Mouse (Mus musculus) G1E (cell line): Measurements from ENCODE around the gene Ttll6. TPM values are rescaled to one million over a fixed set of nuclear protein-coding genes. Genes with fewer than 3 reads are reported as not detected.

Experiments used
- ATAC-seq: 2 replicates; pipeline ENCODE4 v1.8.0; 2016; ENCODE audit warnings: mild to moderate bottlenecking; ENCODE audit not compliant: insufficient number of reproducible peaks, poor library complexity, low FRiP score, severe bottlenecking; ENCODE audit errors: extremely low read depth
- DNase-seq: peaks from one replicate; pipeline ENCODE4 v3.0.0; 2012; ENCODE audit warnings: low spot score
- H3K27me3 ChIP-seq: 2 replicates; pipeline ENCODE4 v1.6.1; 2012; ENCODE audit warnings: mild to moderate bottlenecking, low read length, inconsistent platforms; ENCODE audit not compliant: insufficient read depth
- H3K36me3 ChIP-seq: replicated peaks from 2 replicates; pipeline ENCODE3; 2012; ENCODE audit warnings: mild to moderate bottlenecking, inconsistent platforms
- H3K4me1 ChIP-seq: 2 replicates; pipeline ENCODE4 v1.6.1; 2012; ENCODE audit warnings: low read depth, low read length, inconsistent platforms, mixed read lengths; ENCODE audit not compliant: insufficient read depth
- H3K4me3 ChIP-seq: 2 replicates; pipeline ENCODE4 v1.5.1; 2012; ENCODE audit warnings: low read depth, mild to moderate bottlenecking, inconsistent platforms, low read length, moderate library complexity, mixed read lengths
- H3K9me3 ChIP-seq: replicated peaks from 2 replicates; pipeline ENCODE4 v1.6.1; 2012; ENCODE audit warnings: inconsistent platforms
- CTCF ChIP-seq: IDR thresholded peaks from 2 replicates; pipeline ENCODE4 v1.5.1; 2012; ENCODE audit warnings: low read depth, low read length, inconsistent platforms, mixed read lengths
- GATA1 ChIP-seq: IDR thresholded peaks from 2 replicates; pipeline ENCODE4 v1.6.1; 2012; ENCODE audit warnings: borderline replicate concordance, low read length, inconsistent platforms, mixed read lengths
- GATA2 ChIP-seq: IDR thresholded peaks from 2 replicates; pipeline ENCODE4 v1.6.1; 2012; ENCODE audit warnings: low read depth, low read length, inconsistent platforms, borderline replicate concordance
- POLR2AphosphoS5 ChIP-seq: IDR thresholded peaks from 2 replicates; pipeline ENCODE4 v1.6.1; 2012; ENCODE audit warnings: low read depth, low read length, inconsistent platforms; ENCODE audit not compliant: insufficient replicate concordance
- TAL1 ChIP-seq: conservative IDR thresholded peaks from 2 replicates; pipeline ENCODE4 v1.6.1; 2012; ENCODE audit warnings: low read depth, low read length, inconsistent platforms, mixed read lengths
- polyA plus RNA-seq: library from polyadenylated mRNA; stranded (reverse); fragments of >175 nt; gene quantifications from 2 replicates; pipeline ENCODE4 v1.2.3, GENCODE M21; 2012
- total RNA-seq, 2 experiments: library from RNA; stranded (forward) in 1 of 2; stranded (reverse) in 1 of 2; fragments of 200-1000 nt in 1 of 2; fragments of >200 nt in 1 of 2; fragmentation: Nextera tagmentation in 1 of 2; gene quantifications; 2 replicates each; pipeline ENCODE4 v1.2.3; 2014 to 2017

Gene Ttll6
- total and polyA plus RNA-seq, 3 experiments, result not detected

- TF ChIP-seq GATA1 (no peak), POLR2AphosphoS5 (no peak), TAL1 (no peak), GATA2 (no peak), CTCF (no peak)
- DNase-seq, result no peak
- no peak for ATAC-seq
- H3K4me3 ChIP-seq, result peak overlapping the region; percentile 76
- no peaks in the 10 kb centered on the region for H3K9me3 ChIP-seq
- no peaks in the 10 kb centered on the region for H3K27me3 ChIP-seq
- H3K36me3 ChIP-seq, result peaks cover 33% of the 10 kb centered on the region
- H3K4me1 ChIP-seq, result peaks cover 48% of the 10 kb centered on the region
Observed at GRCm38 (mm10) chr11:96204351-96204750, 70.8 kb downstream of the Ttll6 start.

DNA sequence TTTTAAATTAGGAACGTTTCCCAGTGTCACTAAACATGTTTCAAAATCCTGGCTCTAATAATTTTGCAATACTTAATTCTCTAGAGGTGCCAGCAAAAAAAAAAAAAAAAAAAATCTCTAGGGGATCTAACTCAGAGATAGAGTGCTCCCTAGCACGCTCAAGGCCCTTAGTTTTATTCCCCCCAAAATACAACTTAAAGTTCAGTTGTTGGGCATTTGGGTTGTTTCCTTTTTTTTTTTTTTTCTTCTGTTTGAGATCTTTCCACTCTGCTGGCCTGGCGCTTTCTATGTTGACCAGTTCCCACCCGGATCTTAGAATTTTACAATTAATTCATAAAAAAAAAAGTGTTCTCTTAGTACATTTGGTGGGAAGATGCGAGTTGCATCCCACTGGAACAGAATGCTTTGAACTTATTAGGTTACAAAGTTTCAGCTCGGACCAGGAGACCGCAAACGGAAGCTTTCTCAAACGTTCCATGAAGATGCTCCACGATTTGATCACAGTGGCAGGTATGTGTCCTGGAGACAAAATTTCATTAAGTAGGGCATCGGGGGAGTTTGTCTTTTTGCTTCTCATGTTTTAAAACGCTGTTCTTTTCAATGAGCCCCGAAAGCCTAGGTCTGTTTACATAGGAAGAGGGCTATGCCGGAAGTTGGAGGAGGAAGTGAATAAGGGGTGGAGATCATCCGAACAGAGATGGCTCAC, 72.0 kb downstream of the Ttll6 start:
- TF ChIP-seq GATA2, result no peak
- no peak for TF ChIP-seq CTCF
- TF ChIP-seq TAL1, result no peak
- TF ChIP-seq GATA1, result no peak
- no peak for TF ChIP-seq POLR2AphosphoS5
- Histone ChIP-seq H3K4me3 (peak overlapping the region; percentile 54; the same call in 1 of the 2 replicates), H3K36me3 (peaks cover 38% of the 10 kb centered on the region), H3K9me3 (peaks cover under 1% of the 10 kb centered on the region), H3K4me1 (peaks cover 42% of the 10 kb centered on the region), H3K27me3 (no peaks in the 10 kb centered on the region)
- no peak for ATAC-seq
- no peak for DNase-seq

Other genes starting within 250 kb of the Ttll6 start
- gene B4galnt2, start 218.9 kb upstream of the Ttll6 start, total RNA-seq (2014; fragmentation: Nextera tagmentation), result not detected in 2 replicates
- gene B4galnt2, start 218.9 kb upstream of the Ttll6 start, total RNA-seq (2017), result 0.05 TPM in 1 of 2 replicates, not detected in the other
- gene B4galnt2, start 218.9 kb upstream of the Ttll6 start, polyA plus RNA-seq, result not detected in 2 replicates
- gene Igf2bp1, start 127.8 kb upstream of the Ttll6 start, total RNA-seq (2014; fragmentation: Nextera tagmentation), result 113 and 120 TPM in 2 replicates
- 38.3 and 49.1 TPM in 2 replicates for gene Igf2bp1, start 127.8 kb upstream of the Ttll6 start, total RNA-seq (2017)
- gene Igf2bp1, start 127.8 kb upstream of the Ttll6 start, polyA plus RNA-seq, result 51.3 and 52.6 TPM in 2 replicates
- not detected in 2 replicates for gene Gip, start 109.2 kb upstream of the Ttll6 start, total RNA-seq (2014; fragmentation: Nextera tagmentation)
- gene Gip, start 109.2 kb upstream of the Ttll6 start, total RNA-seq (2017), result 0.76 TPM in 1 of 2 replicates, not detected in the other
- gene Gip, start 109.2 kb upstream of the Ttll6 start, polyA plus RNA-seq, result not detected in 2 replicates
- 38.7 and 48.4 TPM in 2 replicates for gene Snf8, start 98.9 kb upstream of the Ttll6 start, total RNA-seq (2014; fragmentation: Nextera tagmentation)
- 58.4 and 62.3 TPM in 2 replicates for gene Snf8, start 98.9 kb upstream of the Ttll6 start, total RNA-seq (2017)
- gene Snf8, start 98.9 kb upstream of the Ttll6 start, polyA plus RNA-seq, result 154 and 196 TPM in 2 replicates
- gene Ube2z, start 68.4 kb upstream of the Ttll6 start, total RNA-seq (2014; fragmentation: Nextera tagmentation), result 35.6 and 38.5 TPM in 2 replicates
- gene Ube2z, start 68.4 kb upstream of the Ttll6 start, total RNA-seq (2017), result 34.6 and 35.8 TPM in 2 replicates
- gene Ube2z, start 68.4 kb upstream of the Ttll6 start, polyA plus RNA-seq, result 25.8 and 31.9 TPM in 2 replicates
- gene Atp5g1, start 58.1 kb upstream of the Ttll6 start, total RNA-seq (2014; fragmentation: Nextera tagmentation), result 304 and 320 TPM in 2 replicates
- gene Atp5g1, start 58.1 kb upstream of the Ttll6 start, total RNA-seq (2017), result 108 and 129 TPM in 2 replicates
- 196 and 385 TPM in 2 replicates for gene Atp5g1, start 58.1 kb upstream of the Ttll6 start, polyA plus RNA-seq
- not detected in 2 replicates for gene Calcoco2, start 21.8 kb upstream of the Ttll6 start, total RNA-seq (2014; fragmentation: Nextera tagmentation)
- gene Calcoco2, start 21.8 kb upstream of the Ttll6 start, total RNA-seq (2017), result not detected in 2 replicates
- not detected in 2 replicates for gene Calcoco2, start 21.8 kb upstream of the Ttll6 start, polyA plus RNA-seq
- 17.4 and 25.0 TPM in 2 replicates for gene Hoxb13, start 60.5 kb downstream of the Ttll6 start, total RNA-seq (2014; fragmentation: Nextera tagmentation)
- 38.8 and 46.4 TPM in 2 replicates for gene Hoxb13, start 60.5 kb downstream of the Ttll6 start, total RNA-seq (2017)
- gene Hoxb13, start 60.5 kb downstream of the Ttll6 start, polyA plus RNA-seq, result 93.3 and 93.9 TPM in 2 replicates
- not detected in 2 replicates for gene Hoxb9, start 137.7 kb downstream of the Ttll6 start, total RNA-seq (2014; fragmentation: Nextera tagmentation)
- not detected in 2 replicates for gene Hoxb9, start 137.7 kb downstream of the Ttll6 start, total RNA-seq (2017)
- gene Hoxb9, start 137.7 kb downstream of the Ttll6 start, polyA plus RNA-seq, result not detected in 2 replicates
- gene Hoxb8, start 148.1 kb downstream of the Ttll6 start, total RNA-seq (2014; fragmentation: Nextera tagmentation), result not detected in 2 replicates
- 0.22 TPM in 1 of 2 replicates, not detected in the other for gene Hoxb8, start 148.1 kb downstream of the Ttll6 start, total RNA-seq (2017)
- 0.22 and 0.56 TPM in 2 replicates for gene Hoxb8, start 148.1 kb downstream of the Ttll6 start, polyA plus RNA-seq
- not detected in 2 replicates for gene Hoxb7, start 152.8 kb downstream of the Ttll6 start, total RNA-seq (2014; fragmentation: Nextera tagmentation)
- not detected in 2 replicates for gene Hoxb7, start 152.8 kb downstream of the Ttll6 start, total RNA-seq (2017)
- not detected in 2 replicates for gene Hoxb7, start 152.8 kb downstream of the Ttll6 start, polyA plus RNA-seq
- gene Hoxb6, start 158.7 kb downstream of the Ttll6 start, total RNA-seq (2014; fragmentation: Nextera tagmentation), result not detected in 2 replicates
- gene Hoxb6, start 158.7 kb downstream of the Ttll6 start, total RNA-seq (2017), result 0.29 TPM in 1 of 2 replicates, not detected in the other
- 0.26 and 0.39 TPM in 2 replicates for gene Hoxb6, start 158.7 kb downstream of the Ttll6 start, polyA plus RNA-seq
- not detected in 2 replicates for gene Hoxb5, start 169.6 kb downstream of the Ttll6 start, total RNA-seq (2014; fragmentation: Nextera tagmentation)
- gene Hoxb5, start 169.6 kb downstream of the Ttll6 start, total RNA-seq (2017), result 0.22 TPM in 1 of 2 replicates, not detected in the other
- 0.04 and 0.09 TPM in 2 replicates for gene Hoxb5, start 169.6 kb downstream of the Ttll6 start, polyA plus RNA-seq
- not detected in 2 replicates for gene Hoxb4, start 184.5 kb downstream of the Ttll6 start, total RNA-seq (2014; fragmentation: Nextera tagmentation)
- gene Hoxb4, start 184.5 kb downstream of the Ttll6 start, total RNA-seq (2017), result 0.12 TPM in 1 of 2 replicates, not detected in the other
- 0.03 and 0.20 TPM in 2 replicates for gene Hoxb4, start 184.5 kb downstream of the Ttll6 start, polyA plus RNA-seq
- gene Hoxb3, start 189.5 kb downstream of the Ttll6 start, total RNA-seq (2014; fragmentation: Nextera tagmentation), result not detected in 2 replicates
- 0.16 TPM in 1 of 2 replicates, not detected in the other for gene Hoxb3, start 189.5 kb downstream of the Ttll6 start, total RNA-seq (2017)
- gene Hoxb3, start 189.5 kb downstream of the Ttll6 start, polyA plus RNA-seq, result 0.08 and 0.18 TPM in 2 replicates
- not detected in 2 replicates for gene Hoxb2, start 216.7 kb downstream of the Ttll6 start, total RNA-seq (2014; fragmentation: Nextera tagmentation)
- 0.11 TPM in 1 of 2 replicates, not detected in the other for gene Hoxb2, start 216.7 kb downstream of the Ttll6 start, total RNA-seq (2017)
- gene Hoxb2, start 216.7 kb downstream of the Ttll6 start, polyA plus RNA-seq, result not detected in 2 replicates
- not detected in 2 replicates for gene Hoxb1, start 232.0 kb downstream of the Ttll6 start, total RNA-seq (2014; fragmentation: Nextera tagmentation)
- gene Hoxb1, start 232.0 kb downstream of the Ttll6 start, total RNA-seq (2017), result 0.11 and 0.12 TPM in 2 replicates
- gene Hoxb1, start 232.0 kb downstream of the Ttll6 start, polyA plus RNA-seq, result not detected in 2 replicates